Mouse (Mus musculus) erythroblast, embryonic 14.5 days (primary cell): Measurements from ENCODE around the gene Kif2c.

Experiments
- GATA1 ChIP-seq: IDR thresholded peaks from 2 replicates; pipeline ENCODE4 v1.6.1; 2012; ENCODE audit warnings: low read length, inconsistent platforms, mixed read lengths
- TAL1 ChIP-seq: IDR thresholded peaks from 3 replicates; pipeline ENCODE4 v1.6.1; 2012; ENCODE audit warnings: low read length, inconsistent platforms, mixed read lengths

GRCm38 (mm10) chr4:117117931-117118330, 64.5 kb downstream of the Kif2c start:
- no peak for TF ChIP-seq TAL1
- no peak for TF ChIP-seq GATA1
